Mouse (Mus musculus): ENCODE results near the gene Clpp.

DNA sequence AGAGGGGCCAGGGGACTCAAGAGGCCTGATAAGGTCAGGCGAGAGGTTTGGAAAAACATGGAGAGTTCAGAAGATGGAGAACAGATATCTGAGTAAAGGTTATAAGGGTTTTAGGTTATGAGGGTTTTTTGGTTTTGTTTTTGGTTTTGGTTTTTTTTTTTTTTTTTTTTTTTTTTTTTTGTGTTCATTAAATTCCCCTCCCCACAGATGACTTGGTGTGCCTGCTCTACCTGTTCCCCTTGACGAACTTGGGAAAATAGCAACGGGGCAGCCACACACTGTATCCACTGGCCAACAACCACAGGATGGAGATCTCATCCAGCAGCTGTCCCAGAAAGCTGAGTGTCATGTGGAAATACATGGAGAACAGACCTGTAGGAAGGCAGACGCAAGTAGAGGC is 31.4 kb upstream of the Clpp start:
- no peak for TF ChIP-seq CTCF (IDR thresholded peaks at IDR 0.05; ENCODE audit: low read depth, low read length)
- no peak for TF ChIP-seq EP300 (IDR thresholded peaks at IDR 0.05; ENCODE audit: insufficient read depth, low read depth, low read length)
- TF ChIP-seq POLR2A (IDR thresholded peaks at IDR 0.05; ENCODE audit: insufficient read depth, low read length), result no peak

Measured in ES-Bruce4 (cell line).